Mouse (Mus musculus) retina, postnatal 1 day (tissue): Measurements from ENCODE around the gene Naglu.
A peak's percentile ranks its signal among the peaks of the same experiment; 100 is the strongest.

Experiments
- DNase-seq: peaks from one replicate; pipeline ENCODE4 v3.0.0-alpha.2; 2012

Naglu gene

DNA sequence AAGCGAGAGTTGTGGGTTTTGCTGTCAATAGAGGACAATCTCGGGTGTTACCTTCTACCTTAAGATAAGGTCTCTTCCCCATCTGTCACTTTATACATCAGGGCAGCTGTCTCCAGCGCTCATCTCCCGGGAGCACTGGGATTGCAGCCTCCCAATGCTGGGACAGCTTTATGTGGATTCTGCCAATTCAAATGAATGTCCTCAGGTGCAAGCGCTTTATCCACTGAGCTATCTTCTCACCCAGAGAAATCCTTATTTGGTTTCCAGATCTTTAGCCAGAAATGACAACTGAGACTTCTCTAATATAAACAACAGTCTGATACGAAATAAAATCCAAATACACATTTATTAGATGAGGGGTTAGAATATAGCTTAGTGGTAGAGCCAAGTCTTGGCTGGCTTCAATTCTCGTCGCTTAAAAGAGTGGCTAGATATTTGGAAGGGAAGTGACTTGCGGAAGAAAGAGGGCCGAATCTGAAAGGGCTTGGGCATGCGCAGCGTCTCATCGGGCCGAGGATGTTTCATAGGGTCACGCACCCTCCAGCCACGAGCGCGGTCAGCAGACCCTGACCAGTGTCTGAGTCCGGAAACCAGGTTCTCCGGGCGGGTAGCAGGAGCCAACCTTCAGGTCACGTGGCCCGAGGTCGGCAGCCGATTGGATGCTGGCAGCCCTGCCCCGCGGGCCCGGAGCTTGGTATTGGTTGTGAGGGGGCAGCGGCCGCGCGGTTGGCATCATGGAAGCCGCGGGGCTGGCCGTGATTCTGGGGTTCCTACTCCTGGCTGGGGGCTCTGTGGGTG, at the start of gene Naglu:
Naglu (plus strand) TSS at position 622 of the 798 bp plus-strand sequence.
- DNase-seq = peak; percentile 96

DNA sequence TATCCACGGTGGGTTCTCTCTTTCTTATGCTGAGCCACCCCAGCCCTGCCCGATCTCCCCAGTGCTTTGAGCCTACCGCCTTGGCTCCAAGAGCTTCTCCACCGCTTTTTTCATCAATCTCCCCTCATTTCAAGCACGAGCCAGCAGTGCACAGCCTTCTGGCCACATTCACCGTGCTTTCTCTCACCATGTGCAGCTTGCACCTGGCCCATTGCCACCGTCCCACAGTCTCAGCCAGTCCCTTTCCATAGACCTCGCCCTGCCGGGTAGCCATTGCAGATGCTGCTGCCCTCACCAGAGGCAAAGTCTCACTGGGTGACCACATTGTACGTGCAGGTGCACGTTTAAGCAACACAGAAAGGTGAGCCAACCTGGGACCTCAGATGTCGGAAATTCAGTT, 46.4 kb upstream of the Naglu start:
- no peak for DNase-seq

DNA sequence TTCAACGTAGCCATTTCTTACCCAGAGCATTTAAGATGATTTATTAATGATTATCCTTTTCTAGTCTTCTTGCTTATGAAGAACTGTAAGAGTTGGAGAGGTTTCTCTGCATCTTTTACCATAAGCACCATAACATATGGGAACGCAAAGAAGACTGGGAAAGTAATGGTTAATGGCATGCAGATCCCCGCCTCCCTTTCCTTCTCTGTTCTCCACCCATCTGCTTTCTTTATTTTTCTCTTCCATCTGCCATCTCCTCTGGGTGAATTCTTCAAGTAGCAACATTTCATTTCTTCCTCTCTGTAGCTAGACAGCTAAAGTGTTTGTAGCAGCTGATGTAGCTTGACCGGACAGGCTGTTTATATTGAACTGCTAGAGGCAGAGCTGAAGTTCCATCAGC, 45.8 kb upstream of the Naglu start:
- no peak for DNase-seq

DNA sequence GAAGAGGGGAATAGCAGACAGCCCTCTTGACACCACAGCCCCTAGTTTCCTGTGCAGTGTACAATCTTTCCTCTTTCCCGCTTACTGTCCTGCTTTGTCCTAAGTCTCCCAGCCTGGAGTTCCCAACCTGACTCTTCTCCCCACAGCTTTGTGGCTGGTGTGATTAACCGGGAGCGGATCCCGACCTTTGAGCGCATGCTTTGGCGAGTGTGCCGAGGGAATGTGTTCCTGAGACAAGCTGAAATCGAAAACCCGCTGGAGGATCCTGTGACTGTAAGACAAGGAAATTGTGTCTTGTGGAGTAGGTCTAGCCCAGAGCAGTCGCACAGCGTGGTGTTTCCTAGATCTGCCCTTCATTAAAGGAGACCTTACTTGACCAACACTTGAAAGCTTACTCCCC, 42.7 kb upstream of the Naglu start:
- DNase-seq = no peak

DNA sequence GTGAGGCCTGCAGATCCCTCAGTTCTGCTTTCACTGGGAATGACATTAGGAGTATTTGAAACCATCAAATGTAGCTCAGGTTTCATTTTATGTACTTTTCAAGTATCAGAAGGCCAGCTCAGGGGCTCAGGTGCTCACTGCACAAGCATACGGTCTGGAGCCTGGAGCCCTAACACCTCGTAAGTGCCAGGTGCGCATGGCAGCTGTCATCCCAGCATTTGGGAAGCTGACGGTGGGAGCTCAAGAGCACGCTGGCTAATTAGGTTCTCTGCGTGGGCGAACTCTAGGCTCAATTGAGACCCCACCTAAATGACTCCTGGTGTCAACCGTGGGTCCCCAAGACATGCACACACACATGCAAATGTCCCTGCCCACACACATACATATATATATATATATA, 40.5 kb upstream of the Naglu start:
- no peak for DNase-seq

DNA sequence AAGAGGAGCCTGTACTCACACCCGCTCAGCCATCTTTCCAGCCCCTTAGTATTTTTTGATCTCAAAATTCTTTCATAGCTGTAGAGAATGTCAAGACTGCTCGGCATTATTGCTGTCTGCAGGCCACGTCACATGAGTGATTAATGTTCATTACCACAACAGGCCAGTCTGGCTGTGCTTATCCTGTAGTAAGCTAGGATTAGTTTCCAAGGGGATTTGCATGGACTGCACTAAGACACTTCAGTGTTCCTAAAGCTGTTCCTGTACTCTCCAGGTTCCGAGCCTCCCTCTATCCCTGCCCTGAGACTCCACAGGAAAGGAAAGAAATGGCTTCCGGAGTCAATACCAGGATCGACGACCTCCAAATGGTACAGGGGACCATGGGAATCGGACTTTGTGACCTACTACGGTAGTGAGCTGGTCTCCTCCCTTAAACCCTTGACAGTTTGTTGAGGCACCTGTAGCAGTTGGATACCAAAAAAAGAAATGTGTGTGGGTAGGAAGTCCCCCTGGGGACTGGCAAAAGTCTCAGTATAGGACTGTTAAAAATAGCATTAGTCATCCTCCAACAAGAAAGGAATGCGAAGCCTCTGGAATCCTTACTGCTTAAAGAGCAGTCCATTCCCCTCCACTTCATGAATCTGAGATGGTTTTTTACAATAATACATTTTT, 39.5 kb upstream of the Naglu start:
- peak; percentile 68 for DNase-seq

DNA sequence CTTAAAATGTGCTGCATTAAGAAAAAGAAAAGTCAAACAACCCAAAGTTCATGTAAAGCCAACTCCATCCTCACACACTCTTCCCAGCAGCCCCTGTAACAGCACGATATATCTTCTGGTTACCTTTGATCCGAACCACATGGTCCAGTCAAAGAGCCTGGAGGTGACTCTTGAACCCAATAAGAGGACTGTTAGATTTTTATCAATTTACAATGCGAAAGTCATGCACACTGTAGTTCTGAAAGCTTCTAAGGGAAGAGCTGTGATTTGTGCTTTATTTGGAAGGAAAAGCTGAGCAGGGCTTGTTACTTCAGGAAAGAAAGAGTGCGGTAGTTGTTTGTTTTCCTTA, 39.0 kb upstream of the Naglu start:
- no peak for DNase-seq

DNA sequence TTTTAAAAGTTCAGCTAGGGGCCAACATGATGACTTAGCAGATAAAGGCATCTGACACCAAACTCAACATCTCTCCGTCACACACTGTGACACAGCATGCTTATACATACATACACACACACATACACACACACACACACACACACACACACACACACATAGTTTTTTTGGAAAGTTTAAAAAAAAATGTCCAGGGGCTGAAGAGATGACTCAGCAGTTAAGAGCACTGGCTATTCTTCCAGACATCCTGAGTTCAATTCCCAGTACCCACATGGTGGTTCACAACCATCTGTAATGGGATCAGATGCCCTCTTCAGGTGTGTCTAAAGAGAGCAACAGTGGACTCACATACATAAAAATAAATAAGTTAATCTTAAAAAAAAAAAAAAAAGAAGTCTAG, 38.3 kb upstream of the Naglu start:
- no peak for DNase-seq

DNA sequence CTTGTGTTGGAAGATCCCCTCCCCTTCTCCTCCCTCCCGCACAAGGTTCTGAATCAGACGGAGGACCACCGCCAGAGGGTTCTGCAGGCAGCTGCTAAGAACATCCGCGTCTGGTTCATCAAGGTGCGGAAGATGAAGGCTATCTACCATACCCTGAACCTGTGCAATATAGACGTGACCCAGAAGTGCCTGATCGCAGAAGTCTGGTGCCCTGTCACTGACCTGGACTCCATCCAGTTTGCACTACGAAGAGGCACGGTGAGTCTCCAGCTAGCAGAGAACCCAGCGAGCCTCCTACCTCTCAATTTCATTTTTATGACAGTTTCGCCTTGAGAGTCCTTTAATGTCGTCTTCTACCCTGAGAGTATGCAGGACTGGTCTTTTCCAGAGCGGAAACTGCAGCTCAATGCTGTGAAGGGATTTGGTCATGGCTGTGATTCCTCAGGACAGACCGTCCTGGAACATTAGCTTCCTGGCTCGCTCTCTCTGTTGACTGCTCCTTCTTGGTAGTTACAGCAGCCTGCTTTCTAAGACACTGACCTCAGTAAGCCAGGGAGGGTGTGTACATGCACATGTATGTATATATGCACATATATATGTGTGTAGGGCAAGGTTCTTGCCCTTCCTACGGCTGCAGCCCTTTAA, 35.8 kb upstream of the Naglu start:
- DNase-seq = no peak

DNA sequence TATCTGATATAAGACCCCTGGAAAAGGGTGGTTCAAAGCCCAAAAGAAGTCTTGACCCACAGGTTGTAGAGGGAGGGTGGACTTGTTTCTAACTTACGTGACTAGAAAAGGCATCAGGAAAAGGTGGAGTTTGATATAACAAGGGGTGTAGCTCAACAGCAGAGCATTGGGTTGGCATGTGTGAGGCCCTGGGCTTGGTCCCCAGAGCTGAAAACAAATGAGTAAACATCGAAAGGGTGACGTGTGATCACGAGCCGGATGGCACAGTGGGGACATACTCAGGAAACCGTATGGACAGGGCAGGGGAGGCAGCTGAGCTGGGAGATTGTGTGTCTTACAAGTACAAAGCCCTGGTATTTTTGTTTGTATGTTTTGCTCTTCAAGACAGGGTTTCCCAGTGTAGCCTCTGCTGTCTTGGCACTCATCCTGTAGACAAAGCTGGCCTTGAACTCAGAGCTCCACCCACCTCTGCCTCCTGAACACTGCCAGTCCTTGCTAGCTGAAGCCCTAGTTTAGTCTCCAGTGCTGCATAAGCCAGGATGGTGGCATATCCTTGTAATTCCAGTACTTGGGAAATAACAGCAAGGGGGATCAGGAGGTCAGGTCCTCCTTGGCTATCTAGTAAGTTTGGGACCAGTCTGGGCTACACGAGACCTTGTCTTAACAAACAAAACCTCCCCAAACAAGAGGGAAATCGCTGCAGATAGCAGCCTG, 35.0 kb upstream of the Naglu start:
- no peak for DNase-seq

DNA sequence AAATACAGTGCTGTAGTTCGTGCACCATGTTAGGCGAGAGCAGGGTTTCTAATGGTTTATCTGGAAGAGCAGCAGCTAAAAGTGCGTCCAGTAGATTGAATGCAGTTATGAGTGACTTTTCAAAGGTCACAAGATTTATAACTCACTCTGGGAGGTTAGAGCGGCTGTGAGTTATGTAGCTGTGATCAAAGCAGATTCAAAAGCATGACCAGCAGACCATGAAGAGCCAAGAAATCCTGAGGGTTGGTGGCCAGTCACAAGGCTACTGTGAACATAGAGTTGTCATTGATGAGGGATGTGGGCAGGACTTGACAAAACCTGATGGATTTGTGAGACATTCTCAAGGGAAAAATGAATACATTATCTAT, 34.5 kb upstream of the Naglu start:
- DNase-seq = no peak

DNA sequence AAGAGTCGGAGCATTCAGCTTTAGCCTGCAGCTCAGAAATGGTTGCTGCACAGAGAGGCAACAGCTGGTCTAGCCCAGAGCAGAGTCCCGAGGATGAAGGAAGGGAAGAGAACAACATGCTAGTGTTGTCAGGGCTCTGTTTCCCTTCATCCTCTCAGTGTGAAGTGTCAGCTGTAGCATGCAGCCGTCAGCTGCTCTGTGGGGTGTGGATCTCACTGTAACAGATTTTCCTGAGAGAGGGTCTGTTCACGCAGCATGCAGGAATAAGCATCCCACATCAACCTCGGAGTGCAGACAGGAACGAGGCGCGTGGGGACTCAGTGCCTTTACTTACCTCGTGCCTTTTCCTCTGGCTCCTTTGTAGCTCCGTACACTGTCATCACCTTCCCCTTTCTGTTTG, 32.0 kb upstream of the Naglu start:
- no peak for DNase-seq

DNA sequence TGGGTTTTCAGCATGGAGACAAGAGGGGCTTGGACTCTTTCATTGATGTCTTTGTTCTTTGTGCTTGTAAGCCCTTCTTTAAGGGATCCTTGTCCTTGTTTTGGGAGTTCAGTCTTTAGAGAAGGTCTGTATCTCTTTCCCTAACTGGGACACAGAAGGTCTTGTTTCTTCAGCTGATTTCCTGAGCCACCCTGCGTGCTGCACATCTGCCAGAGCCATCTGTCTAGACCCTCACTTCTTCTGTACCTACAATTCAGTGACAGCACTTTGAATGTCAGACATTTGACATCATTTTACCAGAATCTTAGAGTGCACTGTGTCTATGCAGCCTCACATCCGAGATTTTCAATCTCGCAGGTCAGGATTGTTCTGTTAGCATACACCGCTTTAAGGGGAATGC, 24.0 kb upstream of the Naglu start:
- no peak for DNase-seq

DNA sequence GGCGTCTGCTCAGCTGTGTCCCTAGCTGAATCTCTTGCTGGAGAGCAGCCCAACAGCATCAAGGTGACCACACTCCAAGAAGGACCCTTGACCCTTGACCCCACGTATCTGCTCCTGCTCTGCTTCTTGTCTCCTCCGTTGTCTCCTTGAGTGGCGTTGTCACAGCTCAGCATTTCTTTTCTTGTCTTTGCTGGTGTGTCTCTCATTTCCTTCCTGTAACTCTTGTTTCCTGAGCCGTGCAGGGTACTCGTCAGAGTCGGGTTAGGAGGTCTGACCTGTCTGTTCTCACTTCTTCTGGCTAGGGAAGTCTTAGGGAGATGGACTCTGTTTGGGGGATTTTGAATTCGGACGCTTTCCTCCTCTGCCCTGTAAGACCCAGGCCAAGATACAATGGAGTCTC, 23.4 kb upstream of the Naglu start:
- DNase-seq = no peak

DNA sequence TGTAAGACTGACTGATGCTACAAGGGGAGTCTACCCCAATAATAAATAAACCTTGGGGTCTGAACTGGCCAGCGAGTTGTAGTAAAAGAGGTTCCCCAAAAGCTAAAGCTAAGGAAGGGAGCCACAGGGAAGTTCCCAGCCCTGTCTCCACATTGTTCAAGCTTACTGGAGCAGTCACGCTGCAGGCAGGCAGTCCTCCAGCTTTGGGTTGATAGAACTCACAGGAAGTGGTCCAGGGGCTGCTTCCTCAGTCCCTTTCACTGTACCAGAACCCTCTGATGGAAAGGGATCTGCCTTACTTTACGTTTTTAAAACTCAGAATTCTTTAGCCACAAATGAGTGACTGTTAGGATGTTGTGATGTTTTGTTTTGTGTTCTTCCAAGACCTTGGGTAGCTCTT, 22.3 kb upstream of the Naglu start:
- DNase-seq = no peak

DNA sequence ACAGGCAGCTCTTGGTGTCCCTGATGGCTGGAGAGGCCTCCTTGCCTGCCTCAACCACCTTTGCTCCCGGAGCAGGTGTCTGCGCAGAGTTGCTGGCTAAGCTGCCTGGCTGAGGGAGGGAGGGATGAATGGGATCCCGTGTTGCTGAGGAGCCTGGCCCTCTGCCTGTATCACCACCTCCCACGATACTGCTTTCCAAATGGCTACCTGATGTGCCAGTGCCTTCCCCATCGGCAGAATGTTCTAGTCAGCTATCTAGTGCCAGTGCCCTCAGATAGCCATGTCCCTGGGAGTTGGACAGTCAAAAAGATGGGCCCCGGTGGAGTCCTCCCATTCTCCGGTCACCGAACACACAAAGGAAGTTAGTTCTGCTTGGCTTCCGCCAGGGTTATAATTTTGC, 19.5 kb upstream of the Naglu start:
- DNase-seq = no peak

DNA sequence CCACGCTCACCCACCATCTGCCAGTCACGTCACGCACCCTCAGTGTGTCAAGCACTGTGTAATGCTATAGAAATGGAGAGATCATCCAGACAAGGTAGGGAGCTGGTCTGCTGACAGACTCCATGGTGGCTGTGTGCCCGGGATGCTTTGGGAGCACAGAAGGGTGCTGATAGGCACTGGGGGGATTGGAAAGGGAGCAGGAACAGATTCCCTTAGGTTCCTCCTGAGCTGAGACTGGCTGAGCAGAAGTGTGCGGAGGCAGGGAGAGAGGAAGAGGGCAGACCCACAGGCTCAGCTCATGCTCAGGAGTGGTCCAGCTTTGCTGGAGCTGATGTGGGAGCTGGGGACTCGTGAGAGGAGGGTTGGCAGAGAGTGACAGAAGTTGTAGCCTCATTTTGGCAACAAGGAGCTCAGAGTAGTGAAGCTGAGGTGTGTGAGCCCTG, 18.7 kb upstream of the Naglu start:
- DNase-seq = peak; percentile 4

DNA sequence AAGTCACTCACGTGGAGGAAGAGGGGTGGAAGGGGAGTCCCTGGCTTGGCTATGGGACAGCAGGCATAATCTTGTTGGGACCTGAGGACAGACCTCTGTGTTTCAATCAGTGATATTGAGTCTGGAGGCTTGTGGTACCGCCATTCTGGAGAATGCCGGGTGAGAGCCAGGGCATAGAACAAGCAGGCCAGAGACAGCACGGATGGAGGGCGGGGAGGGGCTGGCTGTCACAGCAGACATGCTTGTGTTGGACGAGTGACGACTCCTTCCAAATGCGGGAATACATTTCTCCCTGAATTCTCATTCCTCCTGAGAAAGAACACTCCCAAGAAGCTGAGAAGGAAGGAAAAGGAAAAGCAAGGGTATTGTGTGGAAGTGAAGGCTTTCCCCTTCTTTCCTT, 18.2 kb upstream of the Naglu start:
- no peak for DNase-seq

DNA sequence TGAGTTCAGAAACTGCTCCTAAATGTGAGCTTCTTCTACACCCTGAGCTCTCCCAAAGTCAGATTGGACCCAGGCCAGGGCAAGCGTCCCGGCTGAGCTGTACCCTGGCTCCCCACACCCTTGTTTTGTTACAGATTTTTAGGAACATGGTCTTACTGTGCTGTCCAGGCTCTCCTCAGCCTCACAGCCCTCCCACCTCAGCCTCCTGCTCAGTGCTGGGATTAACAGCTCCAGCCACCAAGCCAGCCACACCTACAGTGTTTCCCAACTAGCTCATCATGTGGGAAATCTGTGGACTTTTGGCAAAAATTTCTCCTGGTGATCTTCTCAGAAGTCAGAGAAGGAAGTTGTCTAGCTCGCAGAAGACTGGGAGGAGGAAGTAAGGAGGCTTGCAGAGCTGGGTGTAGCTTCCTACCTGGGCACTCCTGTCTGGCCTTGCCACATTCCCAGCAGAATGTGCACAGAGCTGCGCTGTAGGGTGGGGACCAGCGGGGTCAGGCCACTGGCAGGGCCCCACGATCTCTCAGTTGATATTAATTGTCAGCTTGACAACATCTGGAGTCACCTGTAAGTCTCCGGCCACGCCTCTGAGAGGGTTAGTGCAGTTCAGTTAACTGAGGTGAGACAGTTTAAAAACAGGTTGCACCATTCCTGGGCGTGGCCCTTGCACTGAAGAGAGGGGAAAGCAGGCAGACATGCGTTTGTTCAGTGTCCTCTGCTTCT, 16.9 kb upstream of the Naglu start:
- DNase-seq = no peak

DNA sequence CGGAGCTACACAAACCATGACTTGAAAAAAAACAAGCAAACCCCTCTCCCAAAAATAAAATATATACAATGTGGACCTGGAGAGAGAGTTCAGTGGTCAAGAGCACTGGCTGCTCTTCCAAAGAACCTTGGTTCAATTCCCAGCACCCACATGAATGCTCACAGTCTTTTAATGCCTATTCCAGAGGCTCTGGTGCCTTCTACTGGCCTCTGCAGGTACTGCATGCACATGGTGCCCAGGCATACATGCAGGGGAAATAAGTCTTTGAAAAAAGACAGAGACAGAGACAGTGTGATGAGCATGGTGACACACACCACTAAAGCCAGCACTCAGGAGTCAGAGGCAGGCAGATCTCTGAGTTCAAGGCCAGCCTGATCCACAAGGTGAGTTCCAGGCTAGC, 15.8 kb upstream of the Naglu start:
- peak; percentile 19 for DNase-seq

DNA sequence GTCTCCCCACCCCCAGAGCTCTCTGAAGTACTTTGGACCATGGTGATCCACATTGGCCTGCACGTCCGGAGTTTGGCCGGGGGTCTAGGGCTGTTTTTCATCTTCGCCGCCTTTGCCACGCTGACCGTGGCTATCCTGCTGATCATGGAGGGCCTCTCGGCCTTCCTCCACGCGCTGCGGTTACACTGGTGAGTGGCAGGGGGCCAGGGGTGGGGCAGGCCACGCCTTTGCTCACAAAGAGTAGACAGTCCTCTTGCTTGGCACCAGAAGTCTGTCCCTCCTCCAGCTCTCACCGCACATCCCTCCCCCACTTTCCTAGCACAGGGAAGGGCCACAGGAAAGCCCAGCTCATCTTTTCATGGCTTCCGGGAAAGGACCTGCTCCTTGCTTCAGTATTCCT, 14.4 kb upstream of the Naglu start:
- DNase-seq = no peak

DNA sequence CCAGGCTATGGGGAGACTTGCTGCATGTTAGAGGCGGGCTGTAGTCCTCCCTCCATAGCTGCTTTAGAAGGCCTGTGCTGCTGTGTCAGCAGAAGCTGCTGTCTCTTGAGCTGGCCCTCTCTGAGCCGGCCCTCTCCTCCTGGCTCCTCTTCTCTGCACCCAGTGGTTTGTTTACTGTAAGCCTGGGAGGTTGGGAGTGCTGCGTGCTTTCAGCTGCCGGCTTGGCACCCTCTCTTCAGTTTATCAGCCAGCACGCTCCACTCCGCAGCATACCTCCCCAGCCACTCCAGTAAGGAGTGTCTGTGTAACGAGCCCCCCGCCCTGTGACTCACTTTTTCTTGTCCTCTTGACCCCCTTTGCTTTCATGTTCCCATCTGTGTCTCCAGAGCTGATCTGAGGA, 12.9 kb upstream of the Naglu start:
- DNase-seq = no peak

DNA sequence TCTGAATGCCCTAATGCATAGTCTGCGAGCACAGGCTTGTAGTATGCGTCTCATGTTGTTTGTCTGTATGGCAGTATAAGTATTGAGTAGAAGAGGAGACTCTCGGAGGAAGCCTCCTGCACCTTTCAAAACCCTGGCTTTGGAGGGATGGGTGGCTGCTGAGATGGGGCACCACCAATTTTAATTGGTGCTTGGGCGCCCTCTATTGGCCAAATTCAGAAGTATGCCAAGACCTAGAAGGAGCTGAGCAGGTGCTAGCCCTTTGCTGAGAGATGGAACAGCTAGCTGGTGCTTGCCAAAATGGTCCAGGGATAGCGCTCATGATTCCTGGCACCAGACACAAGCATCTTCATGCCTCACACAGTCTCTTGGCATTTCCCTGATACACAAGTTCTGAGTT, 12.0 kb upstream of the Naglu start:
- DNase-seq = peak; percentile 85
